Mouse (Mus musculus): Measurements from ENCODE around the gene Dhx16.
A peak's percentile ranks its signal among the peaks of the same experiment; 100 is the strongest.

The Dhx16 gene

DNA sequence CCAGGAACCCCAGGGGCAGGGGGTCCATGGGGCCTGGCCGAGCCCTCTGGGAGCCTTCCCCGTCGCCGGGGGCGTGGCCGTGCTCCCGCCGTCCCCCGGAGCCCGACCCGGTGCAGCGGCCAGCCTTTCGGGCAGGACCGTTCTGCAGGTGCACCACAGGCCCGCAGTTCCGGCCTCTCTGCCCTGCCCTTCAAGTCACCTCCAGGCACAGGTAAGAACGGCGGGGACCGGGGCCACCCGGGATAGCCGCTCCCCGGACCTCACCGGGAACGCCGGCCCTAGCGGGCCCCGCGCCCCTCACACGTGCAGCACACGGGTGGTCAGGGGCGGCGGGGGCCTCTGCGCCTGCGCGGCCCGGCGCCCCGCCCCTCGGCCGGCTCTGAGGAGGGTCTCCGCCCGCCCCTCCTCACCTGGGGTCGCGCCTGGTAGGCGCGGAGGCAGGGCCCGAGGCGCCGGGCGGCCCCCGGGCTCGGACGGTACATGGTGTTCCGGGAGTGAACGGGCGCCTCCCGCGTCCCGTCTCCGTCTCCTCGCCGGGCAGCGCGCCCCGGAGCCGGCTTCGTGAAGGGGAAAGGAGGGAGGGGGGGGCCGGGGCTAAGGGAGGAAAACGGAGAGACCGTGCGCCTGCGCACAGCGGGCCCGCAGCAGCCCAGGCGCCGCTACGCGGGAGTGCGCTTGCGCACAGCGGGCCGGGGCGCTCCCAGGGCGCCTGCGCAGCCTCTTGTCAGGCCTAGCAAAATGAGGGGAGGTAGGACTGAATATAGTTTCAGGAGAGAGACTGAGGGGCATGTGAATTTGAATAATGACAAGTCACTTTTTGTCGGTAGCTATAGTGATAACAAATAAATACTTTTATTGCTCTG is 17.4 kb downstream of the Dhx16 start, which contains the start of gene 2310061I04Rik:
TSS of gene 2310061I04Rik (minus strand) at position 651 of the 863 bp plus-strand sequence.
- peak; percentile 96 for DNase-seq (ENCODE audit: low read depth, low spot score)

DNA sequence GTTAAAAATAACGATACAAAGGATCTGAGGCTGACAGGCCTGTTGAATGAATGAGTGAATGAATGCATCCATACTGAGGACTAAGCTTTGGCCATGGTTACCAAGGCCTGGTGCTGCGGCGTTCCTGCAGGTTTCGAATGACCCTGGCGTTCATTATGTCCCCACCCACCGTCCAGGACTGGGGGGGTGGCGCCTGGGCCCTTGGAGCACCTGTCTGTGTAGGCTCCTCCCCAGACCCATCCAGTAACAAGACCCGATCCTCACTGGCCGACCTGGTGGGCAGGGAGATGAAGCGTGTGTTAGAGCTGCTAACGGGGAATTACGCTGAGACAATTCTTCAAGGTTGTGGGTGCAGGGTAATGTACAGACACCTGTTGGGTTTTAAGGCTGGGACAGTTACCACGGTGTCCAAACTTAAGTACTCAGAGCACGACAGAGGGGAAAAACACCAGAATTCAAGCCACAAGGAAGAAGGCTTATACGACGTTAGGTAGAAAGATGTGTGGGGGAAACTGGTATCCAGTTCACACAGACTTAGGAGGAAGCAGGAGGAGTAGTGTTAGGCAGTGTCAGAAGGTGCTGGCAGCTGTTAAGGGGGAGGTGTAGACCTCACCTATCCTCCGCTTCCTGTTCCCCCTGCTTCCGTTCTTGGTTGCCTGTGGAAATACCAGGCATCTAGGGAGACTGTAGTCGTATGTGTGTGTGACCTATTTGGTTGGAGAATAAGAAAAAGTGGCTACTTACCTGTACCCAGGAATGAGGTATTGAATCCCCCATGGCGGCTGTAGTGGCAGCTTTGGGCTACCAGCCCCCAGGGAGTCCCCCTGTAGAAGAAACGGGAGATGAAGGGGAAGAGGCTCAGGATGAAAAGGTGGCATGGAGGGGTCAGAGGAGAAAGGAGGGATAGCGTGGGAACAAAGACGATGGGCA is 18.3 kb downstream of the Dhx16 start:
- no peak for DNase-seq (ENCODE audit: low read depth, low spot score)

DNA sequence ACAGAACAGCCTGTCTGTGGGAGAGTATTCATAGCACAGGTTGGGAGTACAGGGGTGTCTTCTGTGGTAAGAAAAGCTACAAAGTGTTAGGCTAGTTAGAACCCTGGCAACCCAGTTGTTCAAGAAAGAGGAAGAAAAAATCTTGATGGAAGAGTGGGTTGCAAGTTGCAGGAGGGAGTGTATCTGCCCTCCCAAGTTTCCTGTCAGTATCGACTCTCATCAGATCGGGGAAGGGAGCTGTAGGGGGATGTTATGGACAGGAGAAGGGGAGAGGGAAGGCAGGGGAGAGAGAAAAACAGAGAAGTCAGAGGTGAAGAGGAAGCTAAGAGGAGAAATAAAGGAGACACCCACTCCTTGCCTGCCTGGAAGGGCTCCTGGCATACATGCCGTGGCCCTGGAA is 21.0 kb downstream of the Dhx16 start:
- DNase-seq (ENCODE audit: low read depth, low spot score) = no peak

DNA sequence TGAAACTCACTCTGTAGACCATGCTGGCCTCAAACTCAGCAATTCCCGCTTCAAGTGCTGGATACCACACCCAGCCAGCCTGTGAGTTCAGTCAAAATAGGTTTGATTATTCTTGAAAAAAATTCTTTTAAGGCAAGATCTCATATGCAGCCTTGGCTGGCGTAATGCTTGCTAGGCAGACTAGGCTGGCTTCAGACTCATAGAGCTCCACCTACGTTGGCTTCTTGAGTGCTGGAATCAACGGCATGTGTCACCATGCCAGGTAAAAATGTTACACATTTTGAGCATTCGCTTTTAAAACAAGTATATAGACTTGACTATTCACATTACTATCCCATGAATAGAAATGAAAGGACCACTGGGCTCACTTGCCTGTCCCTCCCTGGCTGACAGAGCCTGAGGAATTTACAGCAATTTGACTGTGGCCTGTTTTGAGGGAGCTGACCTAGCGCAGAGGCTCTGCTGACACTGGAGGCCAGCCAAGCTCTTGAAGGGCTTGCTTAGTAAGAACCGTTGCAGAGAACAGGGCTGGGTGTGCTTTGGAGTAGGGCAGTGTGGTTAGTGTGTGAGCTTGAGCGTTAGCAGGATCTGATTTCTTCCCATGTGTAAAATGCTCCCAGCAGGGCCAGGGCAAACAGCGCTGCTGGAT is 23.8 kb downstream of the Dhx16 start:
- no peak for DNase-seq (ENCODE audit: low read depth, low spot score)

DNA sequence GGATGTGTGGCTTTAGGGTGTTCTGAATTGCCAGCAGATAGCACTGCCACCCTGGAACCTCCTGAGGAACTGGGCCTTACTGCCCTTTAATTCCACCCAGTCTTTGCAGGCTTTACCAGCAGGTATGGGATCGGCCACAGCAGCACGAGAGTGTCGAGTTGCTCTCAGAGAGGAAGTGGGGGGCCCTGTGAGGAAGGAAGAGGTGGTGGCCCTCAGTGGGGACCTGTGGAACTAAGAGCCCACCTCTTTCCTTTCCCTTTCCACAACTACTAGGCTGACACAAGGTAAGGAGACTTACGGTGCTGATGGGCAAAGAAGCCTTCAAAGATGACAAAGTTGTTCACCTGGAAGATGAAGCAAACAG is 24.4 kb downstream of the Dhx16 start:
- DNase-seq (ENCODE audit: low read depth, low spot score) = no peak

DNA sequence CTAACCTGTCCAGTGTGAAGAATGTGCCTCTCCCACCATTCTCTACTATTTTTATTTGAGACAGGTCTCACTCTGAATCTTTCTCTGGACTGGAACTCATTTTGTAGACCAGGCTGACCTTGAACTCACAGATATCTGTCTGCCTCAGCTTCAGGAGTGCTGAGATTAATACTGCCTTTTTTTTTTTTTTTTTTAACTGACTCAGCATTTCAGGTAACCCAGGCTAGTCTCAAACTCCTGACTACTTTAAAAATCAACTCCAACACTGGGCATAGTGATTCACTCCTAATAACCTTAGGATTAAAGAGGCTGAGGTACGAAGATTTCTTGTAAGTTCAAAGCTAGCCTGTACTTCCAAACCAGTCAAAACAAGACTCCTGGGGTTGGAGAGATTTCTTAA is 26.0 kb downstream of the Dhx16 start:
- DNase-seq (ENCODE audit: low read depth, low spot score) = no peak

DNA sequence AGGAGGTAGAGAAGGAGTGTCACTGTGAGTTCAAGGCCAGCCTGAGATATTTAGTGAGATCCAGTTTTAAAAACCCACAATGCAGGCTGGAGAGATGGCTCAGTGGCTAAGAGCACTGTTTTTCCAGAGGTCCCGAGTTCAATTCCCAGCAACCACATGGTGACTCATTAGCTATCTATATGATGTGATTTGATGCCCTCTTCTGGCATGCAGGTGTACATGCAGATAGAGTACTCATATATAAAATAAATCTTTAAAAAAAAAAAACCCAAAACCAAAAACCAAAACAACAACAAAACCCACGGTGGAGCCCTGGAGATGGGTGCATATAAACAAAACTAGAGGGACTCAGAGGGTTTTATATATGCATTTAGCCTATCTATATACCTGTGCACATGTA is 28.0 kb downstream of the Dhx16 start:
- peak; percentile 46 for DNase-seq (ENCODE audit: low read depth, low spot score)

DNA sequence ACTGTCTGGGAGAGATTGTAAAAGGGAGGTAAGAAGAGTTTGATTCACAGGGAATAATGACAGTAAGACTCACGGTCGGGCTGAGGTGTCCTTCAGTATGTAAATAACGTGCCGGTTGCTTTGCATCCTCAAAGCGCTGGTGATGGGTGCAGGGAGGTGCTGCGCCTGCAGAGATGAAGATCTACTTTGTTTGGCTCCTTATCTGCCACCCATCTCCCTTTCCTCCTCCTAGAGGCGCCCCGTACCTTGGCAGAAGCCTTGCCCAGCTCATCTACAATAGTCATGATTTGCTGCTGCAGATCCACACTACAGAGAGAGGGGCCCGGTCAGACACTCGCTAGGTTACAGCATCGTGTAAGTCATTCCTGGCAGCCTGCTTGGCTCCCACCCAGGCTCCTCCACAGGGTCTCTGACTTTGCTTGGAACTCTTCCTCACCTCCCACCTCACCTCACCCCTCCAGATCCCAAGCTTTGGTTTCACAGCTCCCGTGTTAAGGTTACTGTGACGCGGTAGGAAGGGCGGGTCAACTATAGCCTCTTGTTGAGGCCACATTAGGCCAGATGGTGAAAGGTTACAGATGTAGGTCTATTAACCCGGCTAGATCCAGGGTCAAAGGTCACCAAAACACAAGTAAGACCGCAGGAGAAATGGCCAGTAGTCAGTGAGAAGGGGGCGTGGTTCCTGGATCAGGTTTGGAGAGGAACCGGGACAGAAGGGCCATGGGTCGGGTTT is 29.7 kb downstream of the Dhx16 start:
- peak; percentile 50 for DNase-seq (ENCODE audit: low read depth, low spot score)

DNA sequence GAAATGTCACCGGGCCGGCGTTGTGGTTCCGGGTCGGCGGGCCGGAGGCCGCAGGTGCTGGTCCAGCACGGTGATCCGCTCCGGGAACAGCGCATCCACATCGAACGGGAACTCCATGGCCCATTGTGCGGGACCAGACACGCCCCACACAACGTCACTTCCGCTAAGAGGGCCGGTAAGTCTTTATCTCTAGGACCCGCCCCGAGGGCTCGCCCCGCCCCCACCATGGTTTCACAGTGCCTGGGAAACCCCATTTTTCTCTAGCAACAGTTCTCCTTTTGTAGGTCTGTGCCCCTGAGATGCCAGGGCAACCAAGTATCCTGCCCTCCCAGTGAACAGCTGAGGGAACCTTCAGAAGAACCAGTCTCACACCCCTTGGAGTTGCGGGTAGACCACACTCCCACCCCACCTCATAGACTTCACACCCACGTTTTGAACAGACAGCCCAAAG is 30.3 kb downstream of the Dhx16 start, which contains the start of gene Atat1:
TSS of gene Atat1 (minus strand) at position 157 of the 451 bp plus-strand sequence.
- DNase-seq (ENCODE audit: low read depth, low spot score) = peak; percentile 96

DNA sequence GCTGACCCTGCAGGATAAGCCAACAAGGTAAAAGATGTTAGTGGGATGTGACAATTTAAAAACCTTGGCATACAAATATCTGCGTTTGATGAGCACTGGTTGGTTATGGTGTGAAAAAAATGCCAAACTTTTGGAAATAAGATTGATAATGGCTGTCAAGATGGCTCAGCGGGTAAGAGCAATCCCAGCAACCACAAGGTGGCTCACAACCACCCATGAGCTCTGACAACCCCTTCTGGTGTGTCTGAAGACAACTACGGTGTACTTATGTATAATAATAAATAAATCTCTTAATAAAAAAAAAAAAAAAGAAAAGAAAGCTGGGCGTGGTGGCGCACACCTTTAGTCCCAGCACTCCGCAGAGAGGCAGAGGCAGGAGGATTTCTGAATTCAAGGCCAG is 35.4 kb downstream of the Dhx16 start:
- DNase-seq (ENCODE audit: low read depth, low spot score) = no peak

DNA sequence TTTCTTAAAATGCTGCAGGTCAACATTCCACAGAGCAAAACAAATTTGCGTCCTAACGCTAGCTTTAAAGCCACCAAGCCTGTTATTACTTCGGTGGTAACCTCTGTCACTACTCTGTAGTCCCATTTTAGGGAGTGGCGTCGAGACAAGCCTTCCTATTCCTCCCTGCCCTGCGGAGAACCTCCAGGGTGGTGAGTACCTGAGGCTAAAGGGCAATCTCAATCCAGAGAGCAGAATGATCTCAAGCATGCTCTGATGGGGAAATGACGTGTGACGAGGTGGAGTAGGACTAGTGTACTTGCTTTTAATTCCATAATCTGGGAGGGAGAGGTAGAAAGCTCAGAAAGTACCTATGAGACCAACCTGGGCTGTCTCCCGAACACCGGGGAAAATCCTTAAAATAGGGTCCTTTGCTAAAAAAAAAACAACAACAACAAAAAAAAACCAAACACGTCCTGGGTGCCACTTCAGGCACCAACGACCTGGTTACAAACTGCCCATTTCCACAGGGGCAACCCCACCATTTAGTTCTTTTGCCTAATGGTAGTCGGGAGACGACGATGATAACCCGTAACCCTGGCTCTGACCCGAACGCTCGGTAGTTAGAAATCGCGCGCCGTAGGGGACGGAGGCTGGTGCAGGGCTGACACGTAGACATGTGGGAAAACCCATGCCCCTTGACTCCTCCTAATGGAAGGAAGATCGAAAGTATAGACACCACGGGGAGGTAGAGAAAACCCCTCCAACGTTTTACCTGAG is 36.1 kb downstream of the Dhx16 start:
- DNase-seq (ENCODE audit: low read depth, low spot score) = no peak

DNA sequence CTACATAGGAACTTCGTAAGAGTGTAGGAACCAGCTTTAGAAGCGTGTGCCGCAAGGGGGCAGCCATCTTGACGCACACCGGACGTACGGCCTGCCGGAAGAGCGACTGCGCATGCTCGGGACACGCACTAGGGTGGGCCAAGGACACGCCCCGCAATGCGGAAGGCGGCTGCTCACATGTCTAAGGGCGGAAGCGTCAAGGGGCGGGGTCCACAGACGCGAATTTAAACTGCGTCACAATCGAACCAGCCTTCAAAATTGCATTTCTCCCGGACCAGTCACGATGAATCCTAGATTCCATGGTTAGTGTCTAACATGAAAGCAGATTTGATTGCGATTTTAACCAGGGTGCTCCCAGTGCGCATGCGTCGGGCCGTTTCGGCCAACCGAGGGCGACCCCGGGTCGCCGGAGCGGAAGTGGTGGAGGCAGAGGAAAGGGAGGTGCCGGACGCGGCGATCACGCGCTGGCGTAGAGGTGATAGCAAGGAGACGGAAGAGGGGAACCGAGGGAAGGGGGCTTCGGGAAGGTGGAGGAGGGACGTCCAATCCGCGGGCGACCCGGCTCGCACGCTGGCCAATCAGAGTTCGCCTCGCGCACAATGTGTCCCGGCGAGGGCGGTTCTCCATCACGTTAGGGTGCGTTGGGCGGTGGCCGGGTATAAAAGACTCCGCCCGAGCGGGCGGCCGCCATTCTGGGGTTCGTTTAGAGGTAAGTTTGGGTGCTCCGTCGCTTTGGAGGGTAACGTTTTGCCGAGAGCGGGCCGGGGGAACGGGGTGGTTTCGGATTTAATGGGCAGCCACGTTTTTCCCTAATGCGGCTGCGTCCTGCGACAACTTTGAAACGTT is 36.9 kb downstream of the Dhx16 start, which contains the start of the genes Mrps18b and Ppp1r10:
TSS of gene Mrps18b (minus strand) at position 93 of the 846 bp plus-strand sequence.
TSS of gene Ppp1r10 (plus strand) at position 138 of the 846 bp plus-strand sequence.
- peak; percentile 100 for DNase-seq (ENCODE audit: low read depth, low spot score)

DNA sequence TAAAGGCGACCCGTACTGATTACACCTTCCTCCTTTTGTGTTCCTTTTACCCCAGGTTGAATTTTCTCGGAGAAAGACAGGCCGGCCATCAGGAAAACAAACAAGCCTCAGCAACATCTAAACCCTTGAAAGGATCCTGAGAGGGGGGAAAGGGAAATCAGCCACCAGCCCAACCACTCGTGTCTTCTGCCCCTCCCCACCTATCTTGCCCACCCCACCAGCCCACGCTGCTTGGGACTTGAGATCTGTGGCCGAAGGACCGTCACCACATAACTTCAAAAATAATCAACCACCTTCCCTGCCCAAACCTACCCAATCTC is 37.5 kb downstream of the Dhx16 start:
- no peak for DNase-seq (ENCODE audit: low read depth, low spot score)

DNA sequence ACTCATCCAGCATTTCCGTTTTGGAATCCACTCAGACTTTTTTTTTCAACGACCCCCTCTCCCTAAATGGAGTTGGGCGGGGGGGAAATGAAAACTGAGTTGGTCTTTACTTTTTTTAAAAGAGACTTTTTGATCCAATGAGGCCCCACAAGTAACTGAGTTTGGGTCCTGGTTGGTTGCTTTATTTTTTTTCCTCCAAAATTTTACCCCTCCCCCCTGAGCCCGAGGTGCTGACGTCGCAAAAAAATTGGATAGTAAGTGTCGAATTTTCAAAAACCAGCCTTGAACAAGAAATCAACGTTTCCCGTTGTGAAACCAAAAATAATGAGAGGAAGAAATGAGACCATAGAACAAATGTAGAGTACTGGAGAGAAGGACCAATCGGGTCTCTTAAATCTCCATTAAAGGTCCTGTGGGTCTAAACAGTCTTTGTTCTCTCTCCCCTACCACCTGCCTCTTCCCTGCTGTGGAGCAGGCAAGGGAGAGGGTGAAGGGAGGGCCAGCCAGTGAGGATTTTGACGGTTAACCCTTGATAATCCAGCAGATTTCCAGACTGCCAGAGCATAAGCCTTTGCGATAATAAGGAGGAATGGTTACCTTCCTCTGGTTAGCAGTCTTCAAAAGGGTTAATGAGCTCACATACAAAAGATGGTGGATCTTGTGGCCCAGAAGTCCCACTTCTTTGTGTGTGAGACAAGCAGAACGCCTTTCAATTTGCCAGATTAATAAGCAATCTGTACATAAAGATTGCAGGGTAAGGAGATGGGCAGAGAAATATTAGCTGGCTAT is 38.0 kb downstream of the Dhx16 start:
- DNase-seq (ENCODE audit: low read depth, low spot score) = peak; percentile 74

DNA sequence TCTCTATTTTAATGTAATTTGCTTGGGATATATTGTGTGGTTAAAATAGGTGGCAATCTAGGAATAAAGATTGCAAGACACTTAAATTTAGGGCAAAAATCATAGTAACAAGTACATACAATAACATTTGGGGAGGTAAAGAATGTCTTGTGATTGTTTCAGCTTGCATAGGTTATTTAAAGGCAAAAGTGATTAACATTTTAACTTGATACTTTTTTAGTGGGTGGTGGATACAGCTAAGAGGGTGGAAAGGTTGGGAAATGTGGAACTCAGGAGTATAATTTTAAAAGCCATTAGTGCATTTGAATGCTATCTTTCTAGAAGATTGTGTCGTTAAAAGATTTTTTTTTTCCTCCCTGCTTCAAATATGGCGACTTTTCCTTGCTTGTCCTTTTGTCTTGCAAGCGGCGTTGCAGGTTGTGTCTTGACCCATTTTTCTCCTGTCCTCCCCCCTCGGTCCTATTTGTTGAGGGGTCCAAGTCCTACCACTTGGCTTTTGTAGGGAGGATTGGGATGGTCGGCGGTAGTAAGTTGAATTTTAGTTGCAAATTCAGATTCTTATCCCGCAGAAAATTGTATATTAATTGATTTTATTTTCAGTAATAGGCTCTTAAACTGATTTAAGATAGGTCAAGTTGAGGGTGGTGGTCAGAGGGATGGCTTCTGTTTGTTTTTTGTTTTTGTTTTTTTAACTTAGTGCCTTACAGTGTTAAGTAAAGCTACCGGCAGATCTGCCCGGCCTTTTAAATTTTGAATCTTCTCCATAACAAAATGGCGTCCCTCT is 38.8 kb downstream of the Dhx16 start:
- peak; percentile 77 for DNase-seq (ENCODE audit: low read depth, low spot score)

DNA sequence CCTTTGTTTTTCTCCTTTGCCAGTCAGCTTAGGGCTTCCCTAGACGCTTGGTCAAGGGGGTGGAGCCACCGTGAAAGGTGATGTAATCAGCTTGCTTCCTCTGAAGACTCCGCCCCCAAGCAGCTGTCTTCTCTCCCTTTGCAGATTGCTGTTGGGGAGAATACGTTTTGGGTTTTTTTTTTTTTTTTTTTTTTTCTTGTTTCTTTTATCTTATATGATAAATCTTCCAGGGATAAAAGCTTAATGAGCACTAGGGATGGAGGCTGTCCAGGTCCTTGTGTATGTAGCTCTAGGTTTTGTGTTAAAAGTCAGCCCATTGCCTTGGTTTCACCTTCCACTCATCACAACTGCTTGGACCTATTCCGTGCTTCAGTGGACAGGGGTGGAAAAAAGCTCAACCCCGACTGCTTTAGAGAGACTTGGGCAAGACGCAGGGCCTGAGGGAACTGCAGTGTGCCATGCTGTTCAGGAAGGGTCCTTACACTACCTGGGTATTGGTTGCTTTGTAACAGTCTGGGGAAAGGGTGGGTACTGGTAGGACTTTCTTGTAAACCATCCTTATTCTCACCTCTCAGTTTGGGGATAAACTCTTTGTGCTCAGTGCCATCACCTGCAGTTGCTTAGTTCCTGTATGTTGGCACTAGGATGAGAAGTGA is 39.6 kb downstream of the Dhx16 start:
- DNase-seq (ENCODE audit: low read depth, low spot score) = peak; percentile 97

DNA sequence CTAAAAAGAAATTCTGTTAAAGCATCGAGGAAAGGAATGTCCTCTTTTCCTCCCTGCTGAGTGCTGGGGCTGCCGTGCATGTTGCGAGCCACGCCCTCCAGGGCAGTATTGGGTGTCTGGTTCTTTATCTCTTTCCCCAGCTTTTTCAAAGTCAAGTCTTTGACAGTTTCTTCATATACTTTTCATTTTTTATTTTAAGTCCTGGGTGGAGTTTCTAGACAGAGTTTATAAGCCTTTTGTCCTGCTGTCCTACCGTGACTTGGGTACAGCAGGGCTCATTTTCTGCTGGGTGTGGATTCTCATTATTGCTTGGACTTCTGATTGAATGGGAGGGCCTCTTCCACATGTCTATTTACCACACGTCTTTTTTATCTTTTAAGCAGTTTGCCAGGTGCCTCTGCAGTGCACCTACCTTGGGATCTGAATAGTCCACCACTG is 40.3 kb downstream of the Dhx16 start:
- no peak for DNase-seq (ENCODE audit: low read depth, low spot score)
